12 mouse cellular contexts compared by ENCODE assay signal in genomic region chr1:155030908-155031307, GRCm38 (mm10).
DNase-seq lines count a peak whose midpoint lies in the region; ATAC-seq and TF ChIP-seq lines count a peak whose summit lies in the region.
"Had no signal": no experiment of that assay in that cellular context is flagged by ENCODE, and none has a peak within 500 bp of the region (broad histone marks: within the 10 kb centered on the region; RNA-seq: fewer than 3 reads in every experiment).

No protein-coding gene starts in this region.

- H3K9ac ChIP-seq in heart, embryonic 11.5 days (ENCODE audit: low read depth, low read length): peak overlapping the region; percentile 29; the same call in 1 of the 2 replicates
- no peak overlapping the region for H3K9ac ChIP-seq in midbrain, embryonic 11.5 days (ENCODE audit: low read length)
- H3K9ac ChIP-seq in midbrain, embryonic 14.5 days (replicated peaks; ENCODE audit: low read length): no peak overlapping the region
- peak overlapping the region; percentile 4; the same call in 1 of the 2 replicates for H3K9ac ChIP-seq in liver, embryonic 14.5 days (replicated peaks)

- WGBS in heart, embryonic 11.5 days (ENCODE audit: insufficient replicate concordance): 4% methylated on average over 9 of the region's 9 CpGs
- WGBS in midbrain, embryonic 11.5 days: 10% methylated on average over 9 of the region's 9 CpGs
- 8% methylated on average over 9 of the region's 9 CpGs for WGBS in midbrain, embryonic 14.5 days
- WGBS in liver, embryonic 14.5 days (ENCODE audit: insufficient replicate concordance): 10% methylated on average over 9 of the region's 9 CpGs

- TF ChIP-seq CTCF in liver, embryonic 14.5 days (IDR thresholded peaks at IDR 0.05; ENCODE audit: low read depth): 0 out of 2 replicates have a peak, but pooled peaks have one; percentile 20

- H3K4me3 ChIP-seq in heart, embryonic 11.5 days (ENCODE audit: low read depth, low read length): no peak overlapping the region
- H3K4me3 ChIP-seq in midbrain, embryonic 11.5 days (ENCODE audit: low read depth, low read length): no peak overlapping the region
- no peak overlapping the region for H3K4me3 ChIP-seq in midbrain, embryonic 14.5 days (replicated peaks; ENCODE audit: low read depth, low read length)
- no peak overlapping the region for H3K4me3 ChIP-seq in liver, embryonic 14.5 days (ENCODE audit: insufficient read depth in 1 of 2, low read depth in 2 of 2, low read length in 2 of 2)

- peaks cover 30% of the 10 kb centered on the region for H3K4me1 ChIP-seq in heart, embryonic 11.5 days (ENCODE audit: control insufficient read depth, insufficient read depth, low read length)
- peaks cover 7% of the 10 kb centered on the region; the same call in 1 of the 2 replicates for H3K4me1 ChIP-seq in midbrain, embryonic 11.5 days (ENCODE audit: control insufficient read depth, insufficient read depth, low read length)
- H3K4me1 ChIP-seq in midbrain, embryonic 14.5 days (ENCODE audit: control insufficient read depth, insufficient read depth, low read length): peaks cover 7% of the 10 kb centered on the region; the same call in 1 of the 2 replicates
- peaks cover 25 to 46% of the 10 kb centered on the region in 2 experiments for H3K4me1 ChIP-seq in liver, embryonic 14.5 days (replicated peaks; ENCODE audit: control insufficient read depth in 2 of 2, insufficient read depth in 2 of 2, low read length in 1 of 2)

- no peak for DNase-seq in heart, postnatal 4 days
- no peak for DNase-seq in midbrain, embryonic 11.5 days (ENCODE audit: low spot score, missing footprints)
- DNase-seq in midbrain, embryonic 14.5 days: no peak
- peak; percentile 57 for DNase-seq in embryo, embryonic 9.5 days (ENCODE audit: extremely low spot score)
- DNase-seq in liver, embryonic 14.5 days (ENCODE audit: low read depth in 3 of 3, low spot score in 3 of 3): peak; percentile 59 to 63 (median 62)
- DNase-seq in yolk sac, embryonic 10.5 days (ENCODE audit: low spot score): no peak
- no peak for DNase-seq in right cerebral cortex, postnatal 10 days (ENCODE audit: low spot score in 2 of 2)
- DNase-seq: adrenal gland, adult 8-10 months; layer of hippocampus, postnatal 36 days had no signal

- no peaks in the 10 kb centered on the region for H3K36me3 ChIP-seq in heart, embryonic 11.5 days (ENCODE audit: control insufficient read depth, insufficient read depth, low read length)
- no peaks in the 10 kb centered on the region for H3K36me3 ChIP-seq in midbrain, embryonic 11.5 days (ENCODE audit: control insufficient read depth, insufficient read depth, low read length)
- H3K36me3 ChIP-seq in midbrain, embryonic 14.5 days (ENCODE audit: control insufficient read depth, insufficient read depth, low read length): no peaks in the 10 kb centered on the region
- H3K36me3 ChIP-seq in liver, embryonic 14.5 days (replicated peaks; ENCODE audit: control insufficient read depth, insufficient read depth, low read depth): no peaks in the 10 kb centered on the region

- H3K4me2 ChIP-seq in heart, embryonic 11.5 days: peak overlapping the region; percentile 23; the same call in 1 of the 2 replicates
- H3K4me2 ChIP-seq in midbrain, embryonic 11.5 days: no peak overlapping the region
- no peak overlapping the region for H3K4me2 ChIP-seq in midbrain, embryonic 14.5 days (ENCODE audit: low read length)
- H3K4me2 ChIP-seq in liver, embryonic 14.5 days (ENCODE audit: low read depth): peak overlapping the region; percentile 25

- peak; percentile 89 for TF ChIP-seq EP300 in liver, embryonic 14.5 days (IDR thresholded peaks at IDR 0.05; ENCODE audit: low read depth)

- H3K27me3 ChIP-seq in heart, embryonic 11.5 days (ENCODE audit: control insufficient read depth, insufficient read depth, low read length): no peaks in the 10 kb centered on the region
- no peaks in the 10 kb centered on the region for H3K27me3 ChIP-seq in midbrain, embryonic 11.5 days (ENCODE audit: control insufficient read depth, insufficient read depth, low read length)
- no peaks in the 10 kb centered on the region for H3K27me3 ChIP-seq in midbrain, embryonic 14.5 days (ENCODE audit: control insufficient read depth, insufficient read depth, low read length)
- no peaks in the 10 kb centered on the region for H3K27me3 ChIP-seq in liver, embryonic 14.5 days (ENCODE audit: control insufficient read depth, insufficient read depth, low read length)
- H3K27me3 ChIP-seq: CH12.LX had no signal

- H3K9me3 ChIP-seq in heart, embryonic 11.5 days (replicated peaks; ENCODE audit: control insufficient read depth, low read length): no peaks in the 10 kb centered on the region
- no peaks in the 10 kb centered on the region for H3K9me3 ChIP-seq in midbrain, embryonic 11.5 days (ENCODE audit: control insufficient read depth, low read length)
- peaks cover 3% of the 10 kb centered on the region; the same call in 1 of the 2 replicates for H3K9me3 ChIP-seq in midbrain, embryonic 14.5 days (ENCODE audit: control insufficient read depth, low read length)
- H3K9me3 ChIP-seq in liver, embryonic 14.5 days (ENCODE audit: control insufficient read depth, low read length): no peaks in the 10 kb centered on the region

- peak; percentile 74 for ATAC-seq in heart, embryonic 11.5 days (replicated peaks; ENCODE audit: insufficient number of reproducible peaks, low FRiP score, low TSS enrichment)
- ATAC-seq in midbrain, embryonic 11.5 days (ENCODE audit: low FRiP score): peak; percentile 31; the same call in 1 of the 2 replicates
- no peak for ATAC-seq in midbrain, embryonic 14.5 days (ENCODE audit: low FRiP score, low TSS enrichment)
- peak; percentile 85 for ATAC-seq in liver, embryonic 14.5 days (ENCODE audit: insufficient read depth)

- H3K27ac ChIP-seq in heart, embryonic 11.5 days (ENCODE audit: low read depth, low read length): peak overlapping the region; percentile 69; the same call in 1 of the 2 replicates
- H3K27ac ChIP-seq in midbrain, embryonic 11.5 days (ENCODE audit: low read depth, low read length): no peak overlapping the region
- no peak overlapping the region for H3K27ac ChIP-seq in midbrain, embryonic 14.5 days (replicated peaks; ENCODE audit: low read depth, low read length)
- no peak overlapping the region; the same call in 1 of the 2 replicates for H3K27ac ChIP-seq in liver, embryonic 14.5 days
- H3K27ac ChIP-seq: macrophage had no signal

Comparison
In these comparisons a context has a peak if more than half of its experiments do, and no peak if none do; other contexts are left out.
1. H3K4me2 ChIP-seq: peak in heart, embryonic 11.5 days (single experiment) and liver, embryonic 14.5 days (single experiment); none in midbrain, embryonic 11.5 days (single experiment) and midbrain, embryonic 14.5 days (single experiment).
2. H3K9ac ChIP-seq: peak in heart, embryonic 11.5 days (single experiment) and liver, embryonic 14.5 days (single experiment); none in midbrain, embryonic 11.5 days (single experiment) and midbrain, embryonic 14.5 days (single experiment).
3. DNase-seq: peak in embryo, embryonic 9.5 days (single experiment) and liver, embryonic 14.5 days (3 of 3); none in heart, postnatal 4 days (single experiment), midbrain, embryonic 11.5 days (single experiment), midbrain, embryonic 14.5 days (single experiment), yolk sac, embryonic 10.5 days (single experiment) and right cerebral cortex, postnatal 10 days (0 of 2).